Comparison of ENCODE assay signal across 10 mouse cellular contexts in the genomic region with DNA sequence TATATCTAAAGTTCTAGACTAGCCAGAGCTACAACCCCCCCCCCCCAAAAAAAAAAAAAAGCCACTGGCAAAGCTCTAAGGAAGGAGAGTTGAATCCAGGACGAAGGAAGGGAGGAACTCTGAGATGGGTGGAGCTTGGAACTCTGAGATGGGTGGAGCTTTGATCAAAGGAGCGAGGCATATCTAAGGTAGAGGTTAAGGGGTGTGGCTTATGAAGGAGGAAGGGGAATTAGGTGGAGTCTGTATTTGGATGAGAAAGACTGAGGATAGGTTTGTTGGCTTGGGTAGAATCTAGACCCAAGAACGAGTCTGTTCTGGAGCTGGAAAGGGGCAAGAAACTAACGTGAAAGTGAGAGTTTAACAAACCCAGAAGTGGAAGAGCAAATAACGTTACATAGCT. TPM values are rescaled to one million over a fixed set of nuclear protein-coding genes. Genes with fewer than 3 reads are reported as not detected.
DNase-seq lines count a peak whose midpoint lies in the region; ATAC-seq and TF ChIP-seq lines count a peak whose summit lies in the region.
"Had no signal": no experiment of that assay in that cellular context is flagged by ENCODE, and none has a peak within 500 bp of the region (broad histone marks: within the 10 kb centered on the region; RNA-seq: fewer than 3 reads in every experiment).

No protein-coding gene starts in this region.

- 0 out of 2 replicates have a peak, but pooled peaks have one; percentile 28 for ATAC-seq in lung, embryonic 14.5 days (ENCODE audit: insufficient read depth)
- no peak for ATAC-seq in forebrain, embryonic 11.5 days (replicated peaks; ENCODE audit: low FRiP score)
- ATAC-seq in liver, embryonic 11.5 days (replicated peaks; ENCODE audit: low FRiP score): peak; percentile 56; the same call in 1 of the 2 replicates
- no peak for ATAC-seq in neural tube, embryonic 15.5 days (ENCODE audit: low FRiP score)
- no peak for ATAC-seq in activated CD4-positive, CD25-positive, alpha-beta regulatory T cell, adult 4 months

- H3K4me1 ChIP-seq in lung, embryonic 14.5 days (ENCODE audit: insufficient read depth): 0 out of 2 replicates have a peak, but pooled peaks cover 9% of the 10 kb centered on the region
- H3K4me1 ChIP-seq in forebrain, embryonic 11.5 days (replicated peaks; ENCODE audit: control insufficient read depth, insufficient read depth, low read length): peaks cover 4% of the 10 kb centered on the region
- H3K4me1 ChIP-seq in liver, embryonic 11.5 days (replicated peaks; ENCODE audit: control insufficient read depth, insufficient read depth, low read length): peaks cover 8% of the 10 kb centered on the region
- peaks cover 15% of the 10 kb centered on the region for H3K4me1 ChIP-seq in neural tube, embryonic 15.5 days

- peaks cover 14% of the 10 kb centered on the region for H3K27me3 ChIP-seq in lung, embryonic 14.5 days (ENCODE audit: insufficient read depth, low read length)
- peaks cover 10% of the 10 kb centered on the region; the same call in 1 of the 2 replicates for H3K27me3 ChIP-seq in forebrain, embryonic 11.5 days (ENCODE audit: control insufficient read depth, insufficient read depth, low read length)
- H3K27me3 ChIP-seq in liver, embryonic 11.5 days (replicated peaks; ENCODE audit: control insufficient read depth, insufficient read depth, low read length): peaks cover 23% of the 10 kb centered on the region
- peaks cover 13% of the 10 kb centered on the region; the same call in 1 of the 2 replicates for H3K27me3 ChIP-seq in neural tube, embryonic 15.5 days (replicated peaks)

- peak; percentile 15 for DNase-seq in lung, embryonic 14.5 days
- no peak for DNase-seq in lung, postnatal 4 days
- DNase-seq in forebrain, embryonic 11.5 days (ENCODE audit: low spot score): no peak
- DNase-seq in liver, embryonic 11.5 days (ENCODE audit: low spot score): no peak
- no peak for DNase-seq in adrenal gland, postnatal 4 days (ENCODE audit: low spot score in 2 of 2)
- no peak for DNase-seq in yolk sac, embryonic 10.5 days (ENCODE audit: low spot score)
- DNase-seq: adrenal gland, postnatal 36 days had no signal

- WGBS in lung, embryonic 14.5 days: 10% methylated on average over 5 of the region's 5 CpGs
- WGBS in forebrain, embryonic 11.5 days: 11% methylated on average over 5 of the region's 5 CpGs
- 8% methylated on average over 5 of the region's 5 CpGs for WGBS in liver, embryonic 11.5 days
- WGBS in neural tube, embryonic 15.5 days: 16% methylated on average over 5 of the region's 5 CpGs

- peak overlapping the region; percentile 33; the same call in 1 of the 2 replicates for H3K4me3 ChIP-seq in lung, embryonic 14.5 days (ENCODE audit: low read depth, low read length)
- H3K4me3 ChIP-seq in forebrain, embryonic 11.5 days (ENCODE audit: low read depth, low read length): no peak overlapping the region
- H3K4me3 ChIP-seq in liver, embryonic 11.5 days (ENCODE audit: low read depth, low read length): peak overlapping the region; percentile 39
- H3K4me3 ChIP-seq in neural tube, embryonic 15.5 days (replicated peaks): 0 out of 2 replicates have a peak overlapping the region, but pooled peaks have one; percentile 37

- H3K4me2 ChIP-seq in lung, embryonic 14.5 days: peak overlapping the region; percentile 73
- peak overlapping the region; percentile 74; the same call in 1 of the 2 replicates for H3K4me2 ChIP-seq in forebrain, embryonic 11.5 days (ENCODE audit: low read depth, low read length, severe bottlenecking)
- peak overlapping the region; percentile 67 for H3K4me2 ChIP-seq in liver, embryonic 11.5 days
- H3K4me2 ChIP-seq in neural tube, embryonic 15.5 days: peak overlapping the region; percentile 69

- no peak overlapping the region; the same call in 1 of the 2 replicates for H3K9ac ChIP-seq in lung, embryonic 14.5 days
- no peak overlapping the region for H3K9ac ChIP-seq in forebrain, embryonic 11.5 days (ENCODE audit: low read length)
- H3K9ac ChIP-seq in liver, embryonic 11.5 days (ENCODE audit: low read depth, low read length): no peak overlapping the region
- no peak overlapping the region for H3K9ac ChIP-seq in neural tube, embryonic 15.5 days (replicated peaks)

- H3K9me3 ChIP-seq in lung, embryonic 14.5 days (ENCODE audit: low read depth, low read length): no peaks in the 10 kb centered on the region
- H3K9me3 ChIP-seq in forebrain, embryonic 11.5 days (ENCODE audit: control insufficient read depth, low read length): no peaks in the 10 kb centered on the region
- H3K9me3 ChIP-seq in liver, embryonic 11.5 days (ENCODE audit: control insufficient read depth, low read length): no peaks in the 10 kb centered on the region
- H3K9me3 ChIP-seq in neural tube, embryonic 15.5 days (replicated peaks): no peaks in the 10 kb centered on the region

- no peaks in the 10 kb centered on the region for H3K36me3 ChIP-seq in lung, embryonic 14.5 days (ENCODE audit: insufficient read depth)
- no peaks in the 10 kb centered on the region for H3K36me3 ChIP-seq in forebrain, embryonic 11.5 days (ENCODE audit: control insufficient read depth, insufficient read depth, low read length)
- H3K36me3 ChIP-seq in liver, embryonic 11.5 days (ENCODE audit: control insufficient read depth, insufficient read depth, low read length): no peaks in the 10 kb centered on the region
- H3K36me3 ChIP-seq in neural tube, embryonic 15.5 days: 0 out of 2 replicates have a peak, but pooled peaks cover 5% of the 10 kb centered on the region

- TF ChIP-seq CTCF in lung, embryonic 14.5 days (IDR thresholded peaks at IDR 0.05; ENCODE audit: low read depth): no peak

- H3K27ac ChIP-seq in lung, embryonic 14.5 days (ENCODE audit: low read depth): no peak overlapping the region
- no peak overlapping the region for H3K27ac ChIP-seq in forebrain, embryonic 11.5 days (ENCODE audit: low read depth, low read length)
- H3K27ac ChIP-seq in liver, embryonic 11.5 days (ENCODE audit: low read depth, low read length): no peak overlapping the region
- H3K27ac ChIP-seq in neural tube, embryonic 15.5 days (replicated peaks): no peak overlapping the region

RNA-seq across cellular contexts. Expression of a gene that starts 0.5 kb away (rescaled TPM):
- 0.14 and 0.22 TPM in 2 replicates for polyA plus RNA-seq in lung, embryonic 14.5 days (2014; fragmentation: Nextera tagmentation; extraction: Ambion mirVana)
- 0.13 and 0.23 TPM in 2 replicates for polyA plus RNA-seq in forebrain, embryonic 11.5 days (2014; fragmentation: Nextera tagmentation; extraction: Ambion mirVana)
- 0.14 TPM in 1 of 2 replicates, not detected in the other for polyA plus RNA-seq in liver, embryonic 11.5 days (2014; fragmentation: Nextera tagmentation; extraction: Ambion mirVana)
- polyA plus RNA-seq in neural tube, embryonic 15.5 days (2015; fragmentation: Nextera tagmentation; extraction: Ambion mirVana): 0.24 and 0.60 TPM in 2 replicates
- not detected for polyA plus RNA-seq in activated CD4-positive, CD25-positive, alpha-beta regulatory T cell, adult 4 months (2017; shearing (Covaris generic))
- under 1 TPM in 1 of 2 experiments, not detected in 1; 0.28 TPM for total RNA-seq in adrenal gland, postnatal 4 days (2021)

RNA-seq across cellular contexts. Expression of a gene that starts 23.2 kb away (rescaled TPM):
- polyA plus RNA-seq in lung, embryonic 14.5 days (2014; fragmentation: Nextera tagmentation; extraction: Ambion mirVana): 19.4 and 21.7 TPM in 2 replicates
- 26.8 and 30.2 TPM in 2 replicates for polyA plus RNA-seq in forebrain, embryonic 11.5 days (2014; fragmentation: Nextera tagmentation; extraction: Ambion mirVana)
- 5.1 and 5.4 TPM in 2 replicates for polyA plus RNA-seq in liver, embryonic 11.5 days (2014; fragmentation: Nextera tagmentation; extraction: Ambion mirVana)
- polyA plus RNA-seq in neural tube, embryonic 15.5 days (2015; fragmentation: Nextera tagmentation; extraction: Ambion mirVana): 6.1 and 9.2 TPM in 2 replicates
- not detected for polyA plus RNA-seq in activated CD4-positive, CD25-positive, alpha-beta regulatory T cell, adult 4 months (2017; shearing (Covaris generic))
- 10 to 100 TPM; 24.4 to 26.7 TPM for total RNA-seq in adrenal gland, postnatal 4 days (2021)
- polyA plus RNA-seq: inflammation-experienced regulatory T-cells, adult 6 months had no signal

Comparison
In these comparisons a context has a peak if more than half of its experiments do, and no peak if none do; other contexts are left out.
1. ATAC-seq: peak in lung, embryonic 14.5 days (single experiment) and liver, embryonic 11.5 days (single experiment); none in forebrain, embryonic 11.5 days (single experiment), neural tube, embryonic 15.5 days (single experiment) and activated CD4-positive, CD25-positive, alpha-beta regulatory T cell, adult 4 months (single experiment).
2. Peak in every context shown above with its lines, with median percentiles within 50 percentile points of each other: H3K4me2 ChIP-seq.